Mouse (Mus musculus) CH12.LX (cell line): Measurements from ENCODE around the gene Fam107b. TPM values are rescaled to one million over a fixed set of nuclear protein-coding genes. Genes with fewer than 3 reads are reported as not detected.
A peak's percentile ranks its signal among the peaks of the same experiment; 100 is the strongest.

Source experiments
- DNase-seq: peaks from one replicate; pipeline ENCODE4 v3.0.0-alpha.2; 2013; ENCODE audit errors: extremely low read depth
- H3K27ac ChIP-seq: 2 replicates; pipeline ENCODE4 v1.5.1; 2012; ENCODE audit warnings: low read depth, mild to moderate bottlenecking, control low read depth, moderate library complexity; ENCODE audit not compliant: insufficient read depth
- H3K27me3 ChIP-seq: replicated peaks from 2 replicates; pipeline ENCODE3; 2012; ENCODE audit warnings: inconsistent platforms
- H3K36me3 ChIP-seq, 2 experiments: replicated peaks in 1 of 2; 2 replicates each; pipeline versions ENCODE3 to v1.6.1; 2012; ENCODE audit warnings: inconsistent platforms in 1 of 2, low read length in 1 of 2, mild to moderate bottlenecking in 1 of 2, mixed read lengths in 1 of 2, moderate library complexity in 1 of 2; ENCODE audit not compliant: control insufficient read depth in 1 of 2, insufficient read depth in 1 of 2
- H3K4me1 ChIP-seq, 2 experiments: 2 replicates each; pipeline ENCODE4 v1.6.1; 2012; ENCODE audit warnings: inconsistent platforms in 1 of 2, moderate library complexity in 1 of 2; ENCODE audit not compliant: insufficient read depth in 2 of 2, control insufficient read depth in 1 of 2
- H3K4me2 ChIP-seq: 2 replicates; pipeline ENCODE4 v1.6.1; 2012; ENCODE audit warnings: low read depth, mild to moderate bottlenecking, control low read depth; ENCODE audit not compliant: poor library complexity, insufficient read depth, severe bottlenecking
- H3K4me3 ChIP-seq, 3 experiments: fragments of 150-350 bp in 1 of 3; sonication (generic) in 1 of 3; replicated peaks in 1 of 3; 2 replicates each; pipeline versions ENCODE3 to v1.5.1; 2011 to 2012; ENCODE audit warnings: low read depth in 2 of 3, low read length in 2 of 3, mild to moderate bottlenecking in 2 of 3, moderate library complexity in 2 of 3, control low read depth in 1 of 3, improper control_type of control experiment in 1 of 3, inconsistent platforms in 1 of 3, mixed read lengths in 1 of 3; ENCODE audit not compliant: poor library complexity in 1 of 3
- H3K79me2 ChIP-seq: replicated peaks from 2 replicates; pipeline ENCODE4 v1.6.1; 2012; ENCODE audit warnings: mild to moderate bottlenecking, moderate library complexity; ENCODE audit not compliant: control insufficient read depth, poor library complexity, insufficient read depth, severe bottlenecking; ENCODE audit errors: extremely low read depth
- H3K9ac ChIP-seq: 2 replicates; pipeline ENCODE4 v1.6.1; 2012; ENCODE audit warnings: low read depth, mild to moderate bottlenecking, control low read depth, moderate library complexity; ENCODE audit not compliant: insufficient read depth
- H3K9me3 ChIP-seq: replicated peaks from 2 replicates; pipeline ENCODE3; 2012; ENCODE audit warnings: low read length, inconsistent platforms, mixed read lengths
- BHLHE40 ChIP-seq: IDR thresholded peaks from 2 replicates; pipeline ENCODE4 v1.6.1; 2011; ENCODE audit warnings: mild to moderate bottlenecking, low read depth, low read length, improper control_type of control experiment
- CHD1 ChIP-seq: IDR thresholded peaks from 2 replicates; pipeline ENCODE4 v1.6.1; 2012; ENCODE audit warnings: low read depth, low read length, improper control_type of control experiment, inconsistent platforms
- CHD2 ChIP-seq: IDR thresholded peaks from 2 replicates; pipeline ENCODE4 v1.6.1; 2011; ENCODE audit warnings: low read length, improper control_type of control experiment
- CTCF ChIP-seq, 2 experiments: IDR thresholded peaks in 1 of 2; conservative IDR thresholded peaks in 1 of 2; 2 replicates each; pipeline ENCODE4 v1.5.1; 2011 to 2012; ENCODE audit warnings: low read depth in 2 of 2, low read length in 2 of 2, improper control_type of control experiment in 1 of 2, inconsistent platforms in 1 of 2, mild to moderate bottlenecking in 1 of 2, moderate library complexity in 1 of 2
- EP300 ChIP-seq: IDR thresholded peaks from 2 replicates; pipeline ENCODE4 v1.6.1; 2011; ENCODE audit warnings: low read length, improper control_type of control experiment
- ETS1 ChIP-seq: conservative IDR thresholded peaks from 2 replicates; pipeline ENCODE4 v1.6.1; 2012; ENCODE audit warnings: low read depth, mild to moderate bottlenecking, inconsistent platforms, low read length, improper control_type of control experiment, moderate library complexity
- HCFC1 ChIP-seq: IDR thresholded peaks from 2 replicates; pipeline ENCODE4 v1.6.1; 2012; ENCODE audit warnings: low read depth, mild to moderate bottlenecking, inconsistent platforms, low read length, improper control_type of control experiment
- JUND ChIP-seq: conservative IDR thresholded peaks from 2 replicates; pipeline ENCODE4 v1.6.1; 2011; ENCODE audit warnings: low read depth, low read length, improper control_type of control experiment
- KAT2A ChIP-seq: IDR thresholded peaks from 2 replicates; pipeline ENCODE4 v1.6.1; 2012; ENCODE audit warnings: low read length, improper control_type of control experiment, inconsistent platforms; ENCODE audit not compliant: insufficient replicate concordance
- MAZ ChIP-seq: IDR thresholded peaks from 2 replicates; pipeline ENCODE4 v1.6.1; 2012; ENCODE audit warnings: low read depth, mild to moderate bottlenecking, inconsistent platforms, low read length, improper control_type of control experiment, moderate library complexity
- MEF2A ChIP-seq: IDR thresholded peaks from 2 replicates; pipeline ENCODE4 v1.6.1; 2014; ENCODE audit warnings: low read depth, mild to moderate bottlenecking, inconsistent platforms, low read length, improper control_type of control experiment, borderline replicate concordance
- NELFE ChIP-seq: IDR thresholded peaks from 2 replicates; pipeline ENCODE4 v1.6.1; 2011; ENCODE audit warnings: low read depth, low read length, improper control_type of control experiment
- PAX5 ChIP-seq: IDR thresholded peaks from 2 replicates; pipeline ENCODE4 v1.6.1; 2012; ENCODE audit warnings: low read length, inconsistent platforms, mixed read lengths
- POLR2AphosphoS2 ChIP-seq: IDR thresholded peaks from 2 replicates; pipeline ENCODE4 v1.6.1; 2011; ENCODE audit warnings: low read depth, low read length, improper control_type of control experiment
- SIN3A ChIP-seq: IDR thresholded peaks from 2 replicates; pipeline ENCODE4 v1.6.1; 2012; ENCODE audit warnings: low read length, improper control_type of control experiment, inconsistent platforms
- TBP ChIP-seq: conservative IDR thresholded peaks from 2 replicates; pipeline ENCODE4 v1.6.1; 2011; ENCODE audit warnings: low read depth, low read length, improper control_type of control experiment
- TCF12 ChIP-seq: IDR thresholded peaks from 2 replicates; pipeline ENCODE4 v1.6.1; 2014; ENCODE audit warnings: low read depth, mild to moderate bottlenecking, inconsistent platforms, low read length, improper control_type of control experiment
- UBTF ChIP-seq: IDR thresholded peaks from 2 replicates; pipeline ENCODE4 v1.6.1; 2012; ENCODE audit warnings: low read depth, mild to moderate bottlenecking, inconsistent platforms, low read length, improper control_type of control experiment, moderate library complexity
- USF1 ChIP-seq: IDR thresholded peaks from 2 replicates; pipeline ENCODE4 v1.6.1; 2014; ENCODE audit warnings: low read depth, mild to moderate bottlenecking, inconsistent platforms, low read length, improper control_type of control experiment
- ZC3H11A ChIP-seq: IDR thresholded peaks from 2 replicates; pipeline ENCODE4 v1.6.1; 2012; ENCODE audit warnings: low read depth, mild to moderate bottlenecking, inconsistent platforms, low read length, improper control_type of control experiment
- ZNF384 ChIP-seq: IDR thresholded peaks from 2 replicates; pipeline ENCODE4 v1.6.1; 2012; ENCODE audit warnings: low read depth, low read length, improper control_type of control experiment, inconsistent platforms
- dilution Hi-C: fragments of 300-500 bp; cut with MboI; formaldehyde crosslinking; loops from 2 replicates; pipeline ENCODE4 v1.14.3; 2020; ENCODE audit warnings: low sequenced_read_pairs; ENCODE audit not compliant: extremely low pct_unique_long_range_greater_than_20kb, extremely low pct_ligation_motif_present
- in situ Hi-C: fragments of 300-500 bp; cut with MboI; formaldehyde crosslinking; loops from 3 replicates; pipeline ENCODE4 v1.14.3; 2019; ENCODE audit warnings: low sequenced_read_pairs, low pct_ligation_motif_present, low pct_unique_long_range_greater_than_20kb, mixed read lengths
- polyA plus RNA-seq: library from polyadenylated mRNA; unstranded; fragments of >175 nt; gene quantifications from 2 replicates; pipeline ENCODE4 v1.2.1, GENCODE M21; 2012; ENCODE audit warnings: low read depth; ENCODE audit not compliant: insufficient read length
- total RNA-seq, 2 experiments: library from RNA; depleted of rRNA; stranded (reverse); fragments of 300-350 nt in 1 of 2; fragments of >200 nt in 1 of 2; gene quantifications; 2 replicates each; pipeline ENCODE4 v1.2.3; 2012 to 2014

Gene Fam107b
- total and polyA plus RNA-seq, 3 experiments: 42.6 to 113 (median 71.7) TPM

DNA sequence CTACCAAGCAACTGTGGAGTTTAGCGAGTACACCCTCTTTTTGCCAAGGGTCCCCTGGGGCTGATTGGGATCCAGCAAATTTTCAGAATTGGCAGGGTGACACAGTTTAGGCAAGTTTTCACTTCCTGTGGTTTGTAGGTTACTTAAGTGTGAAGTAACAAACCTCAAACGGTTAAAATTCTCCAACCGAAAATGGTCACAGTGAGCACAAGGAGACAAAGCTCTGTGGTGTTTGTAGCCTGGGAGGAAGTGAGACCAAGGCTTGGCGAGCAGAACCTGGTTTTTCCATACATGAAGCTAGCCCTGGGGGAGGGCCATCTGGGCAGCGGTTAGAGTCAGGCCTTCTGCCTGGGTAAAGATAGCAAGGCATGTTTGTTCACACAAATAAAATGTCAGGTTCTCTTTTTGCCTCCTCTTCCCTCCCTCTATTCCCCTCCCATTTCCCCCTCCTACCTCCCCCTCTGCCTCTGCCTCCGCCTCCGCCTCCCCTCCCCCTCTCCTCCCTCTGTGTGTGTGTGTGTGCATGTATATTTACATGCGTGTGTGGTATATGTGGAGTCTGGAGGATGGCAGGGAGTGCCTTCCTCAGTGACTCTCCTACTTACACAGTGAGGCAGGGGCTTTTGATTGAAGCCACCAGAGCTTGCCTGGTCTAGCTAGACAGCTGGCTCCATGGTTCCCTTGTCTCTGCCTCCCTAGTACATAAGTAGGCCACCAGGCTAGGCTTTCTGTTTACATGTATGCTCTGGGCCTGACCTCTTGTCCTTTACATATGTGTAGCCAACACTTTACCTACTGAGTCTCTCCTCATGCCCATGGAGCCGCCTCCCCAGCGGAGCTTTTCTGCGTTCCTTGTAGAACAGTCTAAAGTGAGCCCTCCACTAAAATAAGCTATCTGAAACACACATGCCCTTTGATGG is 87.8 kb downstream of the Fam107b start (continued):
- TF ChIP-seq CHD1: no peak
- no peak for TF ChIP-seq ZC3H11A
- no peak for TF ChIP-seq TBP
- TF ChIP-seq CHD2: peak; percentile 89
- peak; percentile 96 for TF ChIP-seq ETS1
- TF ChIP-seq USF1: no peak
- TF ChIP-seq SIN3A: peak; percentile 85
- TF ChIP-seq PAX5: no peak
- TF ChIP-seq HCFC1: peak; percentile 58
- peak; percentile 86 for TF ChIP-seq JUND
- peak; percentile 55; the same call in 1 of the 2 replicates for TF ChIP-seq ZNF384
- TF ChIP-seq EP300: peak; percentile 100
- TF ChIP-seq POLR2AphosphoS2: no peak
- TF ChIP-seq, all 38 proteins: peak for 25

DNA sequence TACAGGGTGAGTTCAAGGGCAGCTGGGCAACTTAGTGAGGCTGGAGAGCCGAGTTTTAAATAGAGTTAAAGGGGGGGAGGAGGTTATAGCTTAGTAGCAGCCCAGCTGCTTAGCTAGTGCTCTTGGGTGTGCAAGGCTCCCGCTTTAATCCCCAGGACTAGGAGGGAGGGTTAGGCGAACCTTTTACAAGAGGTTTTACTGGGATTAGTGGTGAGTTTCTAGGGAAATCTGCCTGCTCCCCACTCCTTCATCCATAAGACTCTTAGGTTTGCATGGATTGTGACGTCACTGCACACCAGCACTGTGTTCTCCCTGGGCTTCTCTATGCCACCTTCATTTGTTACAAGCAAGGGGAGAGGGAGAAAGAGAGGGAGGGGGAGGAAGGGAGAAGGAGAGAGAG is 88.6 kb downstream of the Fam107b start:
- in situ Hi-C loops: no loop called here

GRCm38 (mm10) chr2:3659300-3659910 is 89.1 kb downstream of the Fam107b start:
- Histone ChIP-seq H3K36me3 (no peaks in the 10 kb centered on the region), H3K79me2 (no peaks in the 10 kb centered on the region), H3K9ac (no peak overlapping the region), H3K4me3 (no peak overlapping the region), H3K27me3 (no peaks in the 10 kb centered on the region), H3K27ac (no peak overlapping the region), H3K4me1 (peaks cover 26 to 44% of the 10 kb centered on the region in 2 experiments), H3K9me3 (no peaks in the 10 kb centered on the region), H3K4me2 (no peak overlapping the region; the same call in 1 of the 2 replicates)
- in situ Hi-C loops (no loop called here), dilution Hi-C loops (no loop called here)
- TF ChIP-seq UBTF (no peak), CHD2 (peak; percentile 28; the same call in 1 of the 2 replicates), NELFE (no peak), KAT2A (no peak), MAZ (no peak), TCF12 (no peak), BHLHE40 (no peak)
- no peak for DNase-seq

More for the DNA sequence above, 88.6 kb downstream of the Fam107b start:
- Histone ChIP-seq H3K27me3 (no peaks in the 10 kb centered on the region), H3K9me3 (no peaks in the 10 kb centered on the region), H3K79me2 (no peaks in the 10 kb centered on the region), H3K27ac (peak overlapping the region; percentile 97), H3K4me1 (peaks cover 22 to 48% of the 10 kb centered on the region in 2 experiments), H3K4me3 (no peak overlapping the region), H3K4me2 (peak overlapping the region; percentile 57), H3K9ac (no peak overlapping the region; the same call in 1 of the 2 replicates), H3K36me3 (no peaks in the 10 kb centered on the region)
- peak; percentile 4; the same call in 1 of the 2 replicates for TF ChIP-seq MEF2A
- no peak for TF ChIP-seq CTCF (conservative IDR thresholded peaks at IDR 0.05 in 1 of 2, IDR thresholded peaks at IDR 0.05 in 1 of 2; ENCODE audit: low read depth in 2 of 2, low read length in 2 of 2)
- TF ChIP-seq CHD2: peak; percentile 55
- dilution Hi-C loops: no loop called here
- DNase-seq: peak; percentile 27
